Mouse (Mus musculus): ENCODE results near the gene Dmrt3.

The Dmrt3 gene

DNA sequence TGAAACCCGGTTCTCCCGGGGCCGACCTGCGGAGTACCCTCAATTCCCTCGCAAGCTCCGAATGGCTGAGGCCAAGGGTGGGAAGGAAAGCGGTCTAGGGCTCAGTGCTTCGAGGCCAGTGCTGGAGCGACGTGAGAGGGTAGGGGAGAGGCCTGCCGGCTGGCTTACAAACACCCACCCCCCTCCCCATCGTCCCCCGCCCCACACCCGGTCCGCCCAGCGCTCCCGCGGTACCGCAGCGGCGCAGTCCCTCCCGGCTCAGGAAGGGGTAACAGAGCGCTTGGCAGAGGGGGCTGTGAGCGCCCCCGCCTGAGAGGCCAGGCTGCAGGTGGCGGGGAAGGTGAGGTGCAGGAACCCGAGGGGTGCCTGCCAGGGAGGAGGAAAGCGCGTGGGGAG is at the start of gene Dmrt3:
Gene Dmrt3, plus strand, starts transcription at position 287 of the 396 bp plus-strand sequence.
- peak in 1 of 2 experiments; percentile 33 for DNase-seq

- DNase-seq: no peak
These were observed 45.7 kb upstream of the Dmrt3 start for GRCm38 (mm10) chr19:25564430-25564829.

DNA sequence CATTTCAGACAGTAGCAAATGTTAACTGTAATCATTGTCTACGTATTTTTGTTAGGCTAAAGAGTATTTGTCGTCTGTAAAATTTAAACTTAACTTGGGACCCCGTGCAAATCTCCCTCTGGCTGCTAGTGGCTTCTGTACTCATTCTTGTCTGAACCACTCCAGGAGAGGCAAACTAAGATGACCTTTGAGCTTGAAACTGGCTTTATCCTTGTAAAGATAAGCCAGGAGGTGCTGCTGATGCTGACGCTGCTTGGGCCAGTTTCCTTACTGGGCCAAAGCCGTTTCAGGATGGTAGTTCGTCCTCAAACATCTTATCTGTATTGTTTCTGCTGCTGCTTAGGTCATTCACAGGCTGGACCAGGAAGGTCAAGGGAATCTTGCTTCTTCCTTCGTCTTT is 40.3 kb upstream of the Dmrt3 start:
- DNase-seq: no peak

- DNase-seq: no peak
These were observed 35.7 kb upstream of the Dmrt3 start for GRCm38 (mm10) chr19:25574431-25574830.

DNA sequence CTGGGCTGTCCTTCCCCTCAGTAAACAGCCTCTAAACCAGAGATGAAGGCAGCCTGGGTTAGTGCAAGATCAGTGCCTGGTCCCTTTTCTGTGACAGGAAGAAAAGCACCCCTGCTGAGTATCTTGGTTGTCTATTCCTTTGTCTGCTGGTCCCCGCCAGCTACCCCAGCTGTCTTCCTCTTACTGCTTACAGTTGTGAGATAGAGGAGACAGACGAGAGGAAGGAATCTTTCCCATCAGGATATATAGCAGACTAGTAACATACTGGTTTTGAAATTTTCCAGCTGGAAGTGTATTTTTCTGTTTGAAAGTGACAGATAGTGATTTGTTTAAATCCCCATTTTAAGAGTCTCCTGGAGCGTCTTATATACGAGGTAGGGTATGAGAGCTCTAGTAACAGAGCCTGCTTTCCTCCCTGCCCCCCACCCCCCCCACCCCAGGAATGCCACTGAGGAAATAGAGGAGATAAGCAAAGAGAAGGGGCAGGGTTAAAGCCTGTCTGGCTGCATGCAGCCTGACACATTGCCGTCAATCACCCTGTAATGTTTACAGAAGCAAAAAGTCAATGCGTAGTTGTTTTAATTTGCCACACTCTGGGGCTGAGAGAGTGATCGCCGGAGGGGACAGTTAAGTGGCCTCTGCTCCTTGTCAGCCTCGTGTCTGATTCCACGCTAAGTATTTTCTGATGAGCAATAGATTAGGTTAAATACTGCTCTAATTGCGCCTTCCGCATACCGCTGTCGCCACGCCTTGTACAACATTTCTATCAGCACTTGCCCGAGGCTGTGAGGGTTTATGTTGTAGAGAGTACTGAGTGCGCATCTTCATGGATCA is 34.9 kb upstream of the Dmrt3 start:
- DNase-seq: no peak

- DNase-seq: no peak
These were observed 31.7 kb upstream of the Dmrt3 start for GRCm38 (mm10) chr19:25578358-25578757.

- DNase-seq: no peak
These were observed 30.7 kb upstream of the Dmrt3 start for GRCm38 (mm10) chr19:25579440-25579839.

DNA sequence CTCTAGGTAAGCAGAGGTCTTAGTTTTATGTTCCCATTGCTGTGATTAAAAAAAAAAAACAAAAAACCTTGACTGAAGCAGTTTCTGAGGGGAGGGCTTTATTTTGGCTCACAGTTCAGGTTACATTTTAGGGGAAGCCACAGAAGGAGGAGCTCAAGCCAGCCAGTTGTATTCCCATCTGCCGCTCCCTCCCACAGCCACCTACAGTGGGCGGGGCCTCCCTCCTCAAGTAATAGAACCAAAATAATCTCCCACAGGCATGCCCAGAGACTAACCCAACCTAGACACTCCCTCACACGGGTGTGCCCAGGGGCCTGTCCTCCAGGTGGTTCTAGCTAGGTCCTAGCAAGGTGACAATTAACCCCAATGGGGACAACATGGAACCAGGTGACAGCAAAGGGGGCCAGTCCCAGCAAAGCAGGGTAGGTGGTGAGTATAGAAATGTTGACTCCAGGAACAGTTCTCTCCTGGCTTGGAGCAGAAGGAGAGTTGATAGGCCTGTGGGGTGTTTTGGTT is 12.3 kb upstream of the Dmrt3 start:
- DNase-seq: no peak

GRCm38 (mm10) chr19:25598626-25599025 is 11.5 kb upstream of the Dmrt3 start:
- no peak for DNase-seq

DNA sequence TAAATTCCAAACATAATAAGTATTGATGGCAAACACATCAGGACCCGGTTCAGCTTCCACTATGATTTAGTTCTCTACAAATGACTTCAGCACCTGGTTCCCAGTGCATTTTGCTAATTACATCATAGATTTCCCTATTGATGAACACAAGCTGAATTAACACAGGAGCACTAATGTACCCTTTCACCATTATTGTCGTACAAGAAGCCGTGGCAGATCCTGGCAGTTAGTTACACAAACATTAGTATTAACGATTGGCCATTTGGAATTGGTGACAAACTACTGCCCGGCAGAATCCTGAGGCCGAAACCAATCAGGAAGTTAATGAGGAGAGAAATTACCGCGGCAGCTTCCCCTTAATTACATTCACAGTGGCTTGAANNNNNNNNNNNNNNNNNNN is 8.1 kb upstream of the Dmrt3 start:
- no peak for DNase-seq

GRCm38 (mm10) chr19:25607461-25608205 is 2.5 kb upstream of the Dmrt3 start:
- no peak for DNase-seq

- DNase-seq: no peak
These were observed 1.9 kb upstream of the Dmrt3 start for GRCm38 (mm10) chr19:25608206-25608580.

DNA sequence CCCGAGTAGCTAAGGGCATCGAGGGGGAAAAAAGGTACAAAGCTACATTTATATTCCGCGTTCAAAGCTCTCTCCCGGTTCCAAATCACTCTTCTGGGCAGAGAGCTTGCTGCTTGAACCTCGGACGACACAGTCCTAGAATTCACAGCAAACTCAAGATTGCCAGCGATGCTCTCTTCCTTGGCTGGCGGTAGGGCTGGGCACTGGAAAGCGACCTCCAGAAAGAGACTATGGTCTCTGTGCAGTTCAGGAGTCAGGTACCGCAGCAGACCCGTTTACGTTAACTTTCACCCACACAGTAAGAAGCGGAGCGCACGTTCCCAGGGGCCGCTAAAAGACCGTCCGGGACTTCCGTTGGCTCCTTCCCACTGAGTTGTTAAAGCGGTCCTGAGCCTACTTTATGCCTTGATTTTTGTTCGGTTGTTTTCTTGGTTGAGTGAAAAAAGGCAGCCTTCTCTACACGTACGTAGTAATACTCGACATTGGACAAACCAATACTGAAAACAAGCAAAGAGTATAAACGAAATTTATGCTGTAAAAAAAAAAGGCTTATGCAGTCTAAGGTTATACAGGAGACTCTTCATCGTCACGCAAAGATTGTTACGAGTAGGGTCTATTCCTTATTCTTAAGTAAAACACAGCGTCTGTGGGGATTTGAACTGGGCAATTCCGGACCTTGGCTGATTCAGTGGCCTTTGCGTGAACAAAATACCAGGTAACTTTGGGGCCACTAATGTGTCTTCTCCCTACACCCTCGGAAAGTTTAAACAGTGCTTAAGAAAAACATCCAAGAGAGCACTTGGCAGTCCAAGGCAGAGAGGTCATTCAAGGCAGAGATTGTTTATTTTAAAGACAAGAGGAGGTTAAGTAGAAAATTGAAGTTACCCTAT is 895 bp upstream of the Dmrt3 start:
- peak in 1 of 2 experiments; percentile 35 for DNase-seq

- DNase-seq: peak in 1 of 2 experiments; percentile 38
These were observed 460 bp downstream of the Dmrt3 start for GRCm38 (mm10) chr19:25610411-25611111.

- no peak for DNase-seq
These were observed 1.0 kb downstream of the Dmrt3 start for GRCm38 (mm10) chr19:25611116-25611515.

DNA sequence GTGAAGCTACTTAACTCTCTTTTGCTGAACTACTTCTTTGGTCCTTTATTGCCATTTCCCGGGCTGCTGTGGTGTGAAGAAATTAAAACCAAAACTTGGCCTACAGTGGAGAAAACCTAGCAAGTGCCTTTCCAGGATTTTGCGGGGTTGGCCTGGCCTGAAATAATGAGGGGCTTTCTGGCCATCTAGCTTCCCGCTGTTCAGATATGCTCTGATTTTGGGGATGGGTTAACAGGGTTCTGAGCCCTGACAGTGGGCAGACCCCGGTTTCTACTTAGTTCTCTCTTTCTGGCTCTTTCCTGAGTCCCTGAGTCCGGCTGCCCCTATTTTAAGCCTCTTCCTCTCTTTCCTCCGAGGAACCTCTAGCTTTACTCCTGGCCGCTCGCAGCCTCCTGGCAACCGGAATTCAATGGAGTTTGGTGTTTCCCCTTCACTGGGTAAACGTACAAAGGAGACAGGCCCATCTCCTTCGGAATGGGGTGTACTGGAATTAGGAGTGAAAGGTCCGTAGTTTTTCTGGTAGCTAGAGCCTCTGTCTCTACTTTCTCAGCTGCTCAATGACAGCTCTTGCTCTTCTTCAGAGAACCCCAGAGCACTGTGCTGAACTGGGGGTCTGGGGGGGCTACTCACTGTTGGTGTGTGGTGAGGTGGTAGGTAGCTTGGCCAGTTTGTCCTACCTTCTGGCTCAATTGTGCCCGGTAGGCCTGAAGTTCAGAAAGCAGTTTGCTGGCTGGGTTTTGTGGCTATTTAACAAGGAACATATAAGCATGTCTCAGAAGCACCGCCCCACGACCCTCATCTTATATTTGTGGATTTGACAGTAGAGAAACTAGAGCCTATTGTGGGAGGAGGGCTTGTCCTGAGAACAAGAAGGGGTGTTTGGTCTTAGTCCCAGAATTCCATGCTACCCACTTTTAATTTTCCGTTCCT is 2.0 kb downstream of the Dmrt3 start:
- no peak for DNase-seq

DNA sequence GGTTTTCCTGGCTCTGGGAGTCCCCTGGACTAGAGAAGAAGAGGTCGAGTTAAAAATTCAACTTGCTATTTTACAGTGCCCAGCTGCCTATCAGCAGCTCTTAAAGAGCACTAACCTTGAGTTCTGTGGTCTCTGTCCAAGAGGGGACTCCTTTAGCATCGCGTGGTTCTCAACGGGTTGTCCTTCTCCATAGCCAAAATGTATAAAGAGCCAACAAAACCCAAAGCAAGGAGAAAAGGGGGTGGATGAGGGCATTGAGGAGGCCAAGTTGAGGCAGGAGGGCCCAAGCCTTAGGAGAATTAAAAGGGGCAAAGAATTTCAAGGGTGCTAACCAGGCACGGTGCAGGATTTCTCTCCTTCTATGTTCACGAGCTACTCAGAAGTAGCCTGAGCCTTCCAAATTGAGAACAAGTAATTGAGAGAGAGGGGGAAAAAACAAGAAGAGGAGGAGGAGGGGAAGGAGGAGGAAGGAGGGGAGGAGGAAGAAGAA is 2.8 kb downstream of the Dmrt3 start:
- DNase-seq: no peak

DNA sequence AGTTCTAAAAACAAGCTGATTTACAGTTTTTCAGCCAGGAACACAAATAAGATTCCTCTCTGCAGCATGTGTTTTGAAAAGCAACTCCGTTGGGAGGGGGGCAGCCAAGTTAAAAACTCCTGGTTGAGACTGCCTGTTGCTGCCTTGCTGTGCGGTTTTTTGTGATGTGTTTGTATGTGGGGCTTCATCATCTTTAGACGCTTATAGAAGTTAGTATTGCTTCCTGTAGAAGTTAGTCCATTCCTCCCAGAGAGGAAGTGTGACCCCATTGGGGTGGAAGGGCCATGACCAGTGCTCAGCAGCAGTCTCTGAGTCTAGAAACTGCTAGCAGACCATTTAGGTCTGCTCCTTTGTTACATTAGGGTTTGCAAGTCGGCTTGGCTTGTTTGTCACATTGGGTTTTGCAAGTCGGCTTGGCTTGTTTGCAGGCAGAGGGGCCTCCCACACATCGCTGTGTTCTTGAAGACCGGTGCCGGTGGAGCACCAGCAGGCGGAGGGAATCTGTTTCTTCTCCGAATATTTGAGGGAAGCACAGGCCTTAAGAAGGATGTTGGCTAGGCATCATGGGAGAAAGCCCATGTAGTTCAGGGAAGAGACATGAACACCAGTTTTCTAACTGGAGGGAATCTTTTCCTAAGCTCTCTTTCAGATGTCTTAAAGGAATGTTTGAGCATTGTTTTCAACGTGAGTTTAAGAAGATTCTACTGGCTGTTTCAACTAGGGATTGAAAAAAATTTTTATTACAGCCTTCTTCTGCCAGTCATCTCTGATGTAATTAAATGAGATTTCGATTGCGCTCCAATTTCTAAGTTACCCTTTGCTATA is 3.6 kb downstream of the Dmrt3 start:
- no peak for DNase-seq

- DNase-seq: no peak
These were observed 5.8 kb downstream of the Dmrt3 start for GRCm38 (mm10) chr19:25615889-25616288.
